Mouse (Mus musculus) heart, postnatal 0 days (tissue): ENCODE measurements around the gene Sdhb. TPM values are rescaled to one million over a fixed set of nuclear protein-coding genes. Genes with fewer than 3 reads are reported as not detected.

ENCODE experiments used
- ATAC-seq: fragments of 200-750 bp; cut with Nextera tagmentation; 2 replicates; pipeline ENCODE4 v1.8.0; 2017; ENCODE audit warnings: low read depth, moderate number of reproducible peaks, moderate library complexity; ENCODE audit not compliant: insufficient read depth
- DNase-seq: peaks from one replicate; pipeline ENCODE4 v3.0.0-alpha.2; 2016; ENCODE audit warnings: low spot score
- H3K27ac ChIP-seq: fragments of 300-500 bp; sonication (generic); 2 replicates; pipeline ENCODE4 v1.5.1; 2014; ENCODE audit warnings: low read depth, mild to moderate bottlenecking
- H3K27me3 ChIP-seq: fragments of 300-500 bp; sonication (generic); 2 replicates; pipeline ENCODE4 v1.6.1; 2014; ENCODE audit warnings: low read length, mixed read lengths; ENCODE audit not compliant: control insufficient read depth, insufficient read depth
- H3K36me3 ChIP-seq: fragments of 300-500 bp; sonication (generic); replicated peaks from 2 replicates; pipeline ENCODE4 v1.6.1; 2014; ENCODE audit warnings: low read length, mixed read lengths; ENCODE audit not compliant: control insufficient read depth, insufficient read depth
- H3K4me1 ChIP-seq: fragments of 300-500 bp; sonication (generic); 2 replicates; pipeline ENCODE4 v1.6.1; 2014; ENCODE audit warnings: antibody characterized with exemption; ENCODE audit not compliant: control insufficient read depth, insufficient read depth
- H3K4me2 ChIP-seq: fragments of 300-500 bp; sonication (generic); 2 replicates; pipeline ENCODE4 v1.6.1; 2014; ENCODE audit warnings: low read depth, mild to moderate bottlenecking, low read length, moderate library complexity
- H3K4me3 ChIP-seq: fragments of 300-500 bp; sonication (generic); 2 replicates; pipeline ENCODE4 v1.5.1; 2014; ENCODE audit warnings: low read depth, low read length
- H3K9ac ChIP-seq: fragments of 300-500 bp; sonication (generic); replicated peaks from 2 replicates; pipeline ENCODE4 v1.6.1; 2014; ENCODE audit warnings: low read depth, low read length, mixed read lengths
- H3K9me3 ChIP-seq: fragments of 300-500 bp; sonication (generic); replicated peaks from 2 replicates; pipeline ENCODE4 v1.6.1; 2016; ENCODE audit warnings: low read length; ENCODE audit not compliant: control insufficient read depth
- CTCF ChIP-seq: IDR thresholded peaks from 2 replicates; pipeline ENCODE4 v1.5.1; 2016; ENCODE audit warnings: antibody characterized with exemption, control low read depth, low read depth
- EP300 ChIP-seq: IDR thresholded peaks from 2 replicates; pipeline ENCODE4 v1.6.1; 2016; ENCODE audit warnings: antibody characterized with exemption, low read depth
- WGBS: fragments of 180-500 bp; shearing (Covaris S2); extraction: QIAGEN DNeasy Blood & Tissue Kit; methylation state at CpG from one replicate; pipeline ENCODE4 v1.1.7; 2014; 5-methylcytosine and 5-hydroxymethylcytosine counted together
- polyA plus RNA-seq: library from polyadenylated mRNA; unstranded; fragments of >200 nt; fragmentation: Nextera tagmentation; extraction: Ambion mirVana; gene quantifications from 2 replicates; pipeline ENCODE4 v1.2.1, GENCODE M21; 2015
- total RNA-seq: library from RNA; depleted of rRNA; stranded (reverse); fragments of >200 nt; gene quantifications from 2 replicates; pipeline ENCODE4 v1.2.3, GENCODE M21; 2014; ENCODE audit warnings: low replicate concordance

The Sdhb gene
- total and polyA plus RNA-seq, 2 experiments from 2014 or later = 947 to 1,828 TPM

DNA sequence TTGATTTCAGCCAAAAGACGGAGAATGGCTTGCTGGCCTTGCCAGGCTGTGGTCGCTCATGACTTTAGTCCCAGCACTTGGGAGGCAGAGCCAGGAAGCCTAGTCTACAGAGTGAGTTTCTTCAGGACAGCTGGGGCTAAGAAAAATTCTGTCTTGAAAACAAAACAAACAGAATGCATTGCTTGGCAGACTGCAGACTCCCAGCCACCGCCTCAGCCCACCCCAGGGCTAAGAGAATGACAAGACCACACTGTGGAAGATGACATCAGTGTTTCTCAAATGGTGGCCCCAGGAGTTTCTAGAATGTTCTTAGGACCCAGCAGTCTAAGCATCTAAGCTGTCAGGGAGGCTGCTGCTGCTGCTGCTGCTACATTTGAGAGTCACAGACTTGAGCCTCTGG lies 45.8 kb upstream of the Sdhb start:
- no peak overlapping the region for H3K9ac ChIP-seq
- no peak for DNase-seq

DNA sequence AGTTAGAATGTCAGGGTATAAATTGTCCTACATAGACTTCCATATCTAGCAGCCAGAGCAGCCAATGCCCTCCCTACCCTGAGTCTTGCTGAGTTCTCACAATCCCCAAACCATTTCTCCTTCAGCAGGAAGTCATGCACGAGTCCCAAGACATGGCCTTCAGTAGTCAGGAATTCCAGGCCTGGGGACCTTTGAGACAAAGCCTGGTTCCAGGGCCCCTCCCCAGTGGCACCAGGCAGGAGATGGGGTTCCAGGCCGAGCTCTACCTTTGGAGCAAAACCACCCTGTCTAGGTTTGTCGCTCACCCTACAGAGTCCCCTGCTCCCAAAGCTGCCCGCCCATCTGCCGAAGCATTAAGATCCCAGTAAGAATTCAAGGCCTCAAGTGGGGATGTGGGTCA lies 44.7 kb upstream of the Sdhb start:
- H3K36me3 ChIP-seq = no peaks in the 10 kb centered on the region
- 83% methylated on average over 5 of the region's 5 CpGs for WGBS
- no peak overlapping the region for H3K4me3 ChIP-seq
- no peak overlapping the region for H3K9ac ChIP-seq
- no peaks in the 10 kb centered on the region for H3K27me3 ChIP-seq
- no peaks in the 10 kb centered on the region for H3K4me1 ChIP-seq
- H3K4me2 ChIP-seq = no peak overlapping the region
- DNase-seq (no peak), ATAC-seq (no peak)
- H3K27ac ChIP-seq = no peak overlapping the region
- TF ChIP-seq CTCF (no peak), EP300 (no peak)
- H3K9me3 ChIP-seq = no peaks in the 10 kb centered on the region

More for the DNA sequence above, 45.8 kb upstream of the Sdhb start:
- Histone ChIP-seq H3K27me3 (no peaks in the 10 kb centered on the region), H3K4me3 (no peak overlapping the region), H3K36me3 (no peaks in the 10 kb centered on the region), H3K9me3 (no peaks in the 10 kb centered on the region), H3K4me2 (no peak overlapping the region), H3K4me1 (no peaks in the 10 kb centered on the region; the same call in 1 of the 2 replicates), H3K27ac (no peak overlapping the region)
- TF ChIP-seq CTCF (no peak), EP300 (no peak)
- no peak for ATAC-seq
- WGBS = 79% methylated on average over 3 of the region's 3 CpGs

DNA sequence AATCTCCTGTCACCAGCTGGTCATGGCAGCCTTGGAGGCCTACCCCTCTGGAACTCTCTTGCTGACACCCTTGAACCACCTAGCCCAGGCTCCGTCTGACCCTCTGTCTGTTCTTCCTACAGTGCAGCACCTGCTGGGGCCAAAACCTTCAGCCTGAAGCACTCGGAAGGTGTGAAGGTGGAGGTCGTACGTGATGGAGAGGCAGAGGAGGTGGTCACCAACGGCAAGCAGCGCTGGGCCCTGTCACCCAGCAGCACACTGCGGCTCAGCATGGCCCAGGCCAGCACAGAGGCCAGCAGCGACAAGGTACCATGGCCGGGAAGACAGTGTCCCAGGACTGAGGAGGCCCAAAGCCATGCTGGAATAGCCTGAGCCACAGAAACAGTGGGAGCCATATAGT lies 43.6 kb upstream of the Sdhb start:
- 81% methylated on average over 9 of the region's 9 CpGs for WGBS
- no peaks in the 10 kb centered on the region for H3K9me3 ChIP-seq
- H3K4me3 ChIP-seq = no peak overlapping the region
- H3K4me1 ChIP-seq = no peaks in the 10 kb centered on the region
- TF ChIP-seq CTCF = no peak
- TF ChIP-seq EP300 = no peak
- no peaks in the 10 kb centered on the region for H3K36me3 ChIP-seq
- H3K4me2 ChIP-seq = no peak overlapping the region
- H3K9ac ChIP-seq = no peak overlapping the region
- no peaks in the 10 kb centered on the region for H3K27me3 ChIP-seq
- DNase-seq = no peak
- no peak for ATAC-seq
- no peak overlapping the region for H3K27ac ChIP-seq

DNA sequence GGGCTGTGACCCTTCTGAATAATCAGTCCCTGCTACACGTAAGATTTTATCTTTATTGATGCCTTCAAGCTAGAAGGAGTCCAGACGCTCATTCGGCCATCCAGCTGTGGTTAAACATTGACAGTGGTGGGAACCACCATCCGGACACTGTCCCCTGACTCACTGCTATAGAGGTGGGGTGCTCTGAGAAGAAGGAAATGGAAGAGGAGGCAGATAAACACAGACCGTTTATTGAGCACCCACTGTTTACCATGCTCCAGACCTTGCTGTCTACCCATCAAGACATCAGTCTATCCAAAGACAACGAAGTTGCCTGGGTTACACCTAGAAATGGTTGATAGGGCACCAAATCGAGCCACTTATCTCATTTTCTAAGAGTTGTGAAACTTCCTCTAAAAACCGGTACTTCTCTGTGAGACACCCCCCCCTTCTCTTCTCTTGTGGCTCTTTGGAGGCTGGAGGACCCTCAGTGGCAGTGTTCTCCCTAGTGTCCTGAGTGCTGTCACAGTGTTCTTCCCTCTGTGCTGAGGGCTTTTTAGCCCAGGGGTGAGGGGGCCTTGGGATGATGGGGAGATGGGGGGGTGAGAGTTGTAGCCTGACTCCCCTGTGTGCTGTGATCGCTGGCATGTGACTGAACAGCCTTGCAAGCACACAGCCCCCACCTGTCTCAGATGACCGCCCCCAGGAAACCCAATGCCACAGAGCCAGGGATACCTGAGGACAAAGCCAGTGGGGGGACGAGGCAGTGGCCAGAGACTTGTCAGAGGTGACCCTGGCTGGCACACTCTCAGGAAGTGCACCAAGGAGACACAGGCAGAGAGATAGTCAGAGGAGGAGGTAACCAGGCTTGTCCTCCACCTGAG lies 40.8 kb upstream of the Sdhb start:
- no peak overlapping the region for H3K4me2 ChIP-seq
- H3K36me3 ChIP-seq = no peaks in the 10 kb centered on the region
- no peak overlapping the region for H3K27ac ChIP-seq
- H3K9ac ChIP-seq = no peak overlapping the region
- H3K27me3 ChIP-seq = no peaks in the 10 kb centered on the region
- H3K9me3 ChIP-seq = no peaks in the 10 kb centered on the region
- ATAC-seq = no peak
- 55% methylated on average over 11 of the region's 11 CpGs for WGBS
- TF ChIP-seq EP300 = no peak
- TF ChIP-seq CTCF = no peak
- no peak overlapping the region for H3K4me3 ChIP-seq
- 0 out of 2 replicates have a peak, but pooled peaks cover 3% of the 10 kb centered on the region for H3K4me1 ChIP-seq
- DNase-seq = no peak

DNA sequence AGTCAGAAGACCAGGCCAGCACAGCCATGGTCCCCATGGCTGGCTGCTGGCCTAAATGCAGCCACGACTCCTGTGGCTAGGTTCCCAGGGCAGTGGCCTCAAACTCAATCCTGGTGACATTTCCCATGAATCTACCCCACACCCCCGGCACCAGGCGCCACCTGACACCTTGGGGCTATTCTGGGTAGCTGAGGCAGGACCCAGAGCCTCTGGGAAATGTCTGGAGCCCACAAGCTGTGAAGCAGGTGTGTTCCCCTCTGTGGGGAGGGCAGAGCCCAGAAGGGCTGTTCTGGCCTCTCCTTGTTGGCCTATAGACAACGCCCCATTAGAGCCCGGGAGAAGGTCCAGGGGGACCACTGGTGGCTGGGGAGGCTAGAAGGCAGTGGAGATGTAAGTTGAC lies 38.5 kb upstream of the Sdhb start:
- TF ChIP-seq CTCF (no peak), EP300 (no peak)
- 76% methylated on average over 5 of the region's 5 CpGs for WGBS
- no peak overlapping the region for H3K27ac ChIP-seq
- H3K4me1 ChIP-seq = peaks cover 21% of the 10 kb centered on the region
- no peak for ATAC-seq
- H3K36me3 ChIP-seq = no peaks in the 10 kb centered on the region
- no peaks in the 10 kb centered on the region for H3K27me3 ChIP-seq
- no peaks in the 10 kb centered on the region for H3K9me3 ChIP-seq
- DNase-seq = no peak
- H3K4me3 ChIP-seq = no peak overlapping the region
- H3K4me2 ChIP-seq = no peak overlapping the region
- H3K9ac ChIP-seq = no peak overlapping the region
